Mouse (Mus musculus) heart, embryonic 11.5 days (tissue): ENCODE data around the gene Phf23. TPM values are rescaled to one million over a fixed set of nuclear protein-coding genes. Genes with fewer than 3 reads are reported as not detected.
A peak's percentile ranks its signal among the peaks of the same experiment; 100 is the strongest.

Source experiments
- ATAC-seq: fragments of 200-750 bp; cut with Nextera tagmentation; replicated peaks from 2 replicates; pipeline ENCODE4 v1.8.0; 2017; ENCODE audit warnings: moderate library complexity; ENCODE audit not compliant: insufficient number of reproducible peaks, low FRiP score, low TSS enrichment
- H3K27ac ChIP-seq: fragments of 300-500 bp; sonication (generic); 2 replicates; pipeline ENCODE4 v1.5.1; 2014; ENCODE audit warnings: mild to moderate bottlenecking, low read depth, low read length
- H3K27me3 ChIP-seq: fragments of 300-500 bp; sonication (generic); 2 replicates; pipeline ENCODE4 v1.6.1; 2014; ENCODE audit warnings: mild to moderate bottlenecking, low read length, mixed read lengths; ENCODE audit not compliant: control insufficient read depth, insufficient read depth
- H3K36me3 ChIP-seq: fragments of 300-500 bp; sonication (generic); 2 replicates; pipeline ENCODE4 v1.6.1; 2014; ENCODE audit warnings: mild to moderate bottlenecking, low read length, moderate library complexity, mixed read lengths; ENCODE audit not compliant: control insufficient read depth, insufficient read depth
- H3K4me1 ChIP-seq: fragments of 300-500 bp; sonication (generic); 2 replicates; pipeline ENCODE4 v1.6.1; 2014; ENCODE audit warnings: low read length; ENCODE audit not compliant: control insufficient read depth, insufficient read depth
- H3K4me2 ChIP-seq: fragments of 300-500 bp; sonication (generic); 2 replicates; pipeline ENCODE4 v1.6.1; 2014; ENCODE audit warnings: mild to moderate bottlenecking, moderate library complexity
- H3K4me3 ChIP-seq: fragments of 300-500 bp; sonication (generic); 2 replicates; pipeline ENCODE4 v1.5.1; 2014; ENCODE audit warnings: low read depth, low read length
- H3K9ac ChIP-seq: fragments of 300-500 bp; sonication (generic); 2 replicates; pipeline ENCODE4 v1.6.1; 2014; ENCODE audit warnings: mild to moderate bottlenecking, low read depth, low read length, moderate library complexity
- H3K9me3 ChIP-seq: fragments of 300-500 bp; sonication (generic); replicated peaks from 2 replicates; pipeline ENCODE4 v1.6.1; 2016; ENCODE audit warnings: low read length; ENCODE audit not compliant: control insufficient read depth
- WGBS: fragments of 180-500 bp; shearing (Covaris S2); extraction: QIAGEN DNeasy Blood & Tissue Kit; methylation state at CpG from one replicate; pipeline ENCODE4 v1.1.7; 2014; ENCODE audit not compliant: insufficient replicate concordance; 5-methylcytosine and 5-hydroxymethylcytosine counted together
- polyA plus RNA-seq: library from polyadenylated mRNA; unstranded; fragments of >200 nt; fragmentation: Nextera tagmentation; extraction: Ambion mirVana; gene quantifications from 2 replicates; pipeline ENCODE4 v1.2.1, GENCODE M21; 2014

Gene Phf23
- polyA plus RNA-seq, 1 experiment from 2014 or later = 29.9 TPM

DNA sequence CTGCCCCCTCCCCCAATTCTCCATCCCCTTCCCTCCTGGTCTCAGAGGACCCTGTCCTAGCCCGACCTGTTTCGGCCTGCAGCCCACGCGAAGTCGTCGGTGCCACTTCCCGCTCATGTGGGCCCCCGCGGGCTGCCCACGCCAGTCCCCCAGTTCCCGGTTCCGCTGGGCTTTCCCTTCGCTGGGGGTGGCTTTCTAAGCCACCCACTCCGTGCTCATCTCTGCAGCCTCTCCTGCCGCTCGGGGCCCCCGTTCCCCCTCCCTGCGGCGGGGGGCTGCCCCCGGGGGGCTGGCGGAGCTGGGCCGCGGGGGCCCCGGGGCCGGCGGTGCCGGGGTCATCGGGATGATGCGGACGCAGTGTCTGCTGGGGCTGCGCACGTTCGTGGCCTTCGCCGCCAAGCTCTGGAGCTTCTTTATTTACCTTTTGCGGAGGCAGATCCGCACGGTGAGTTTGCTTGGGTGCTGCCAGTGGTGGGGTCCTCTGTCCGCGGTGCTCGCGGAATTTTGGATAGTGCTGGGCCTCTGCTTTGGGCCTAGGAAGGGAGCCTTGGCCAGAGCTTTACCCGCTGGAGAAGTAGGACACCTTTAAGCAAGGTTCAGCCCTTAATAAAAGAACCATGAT is 14.3 kb upstream of the Phf23 start, which contains the start of gene Ctdnep1:
TSS of gene Ctdnep1 (plus strand) at position 16 of the 622 bp plus-strand sequence.
- Histone ChIP-seq H3K4me2 (peak within 1 kb of the TSS; percentile 97), H3K27me3 (no peaks in the 10 kb centered on the region), H3K36me3 (peaks cover 19% of the 10 kb centered on the region), H3K4me1 (peaks cover 20% of the 10 kb centered on the region), H3K9ac (peak within 1 kb of the TSS; percentile 99), H3K4me3 (peak within 1 kb of the TSS; percentile 100), H3K9me3 (no peaks in the 10 kb centered on the region), H3K27ac (peak within 1 kb of the TSS; percentile 99)
- 0% methylated on average over 35 of the region's 43 CpGs for WGBS
- ATAC-seq = no peak

DNA sequence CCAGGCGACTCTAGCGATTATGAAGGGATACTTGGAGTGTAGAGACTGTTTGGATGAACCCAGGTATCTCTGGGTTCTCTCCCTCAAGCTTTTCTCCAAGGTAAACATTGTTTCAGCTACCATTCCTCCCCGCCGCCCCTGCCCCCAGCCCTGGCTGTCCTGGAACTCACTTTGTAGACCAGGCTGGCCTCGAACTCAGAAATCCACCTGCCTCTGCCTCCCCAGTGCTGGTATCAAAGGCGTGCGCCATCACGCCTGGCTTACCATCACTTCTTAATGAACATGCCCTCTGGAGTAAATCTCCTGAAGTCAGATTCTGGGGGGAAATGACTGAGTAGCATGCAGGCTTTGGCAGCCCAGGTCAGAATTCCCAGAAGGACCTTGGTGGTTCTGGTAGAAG is 13.4 kb upstream of the Phf23 start, which contains the start of gene Elp5:
TSS of gene Elp5 (minus strand) at position 293 of the 400 bp plus-strand sequence.
- 51% methylated on average over 8 of the region's 8 CpGs for WGBS
- H3K4me2 ChIP-seq = peak within 1 kb of the TSS; percentile 97
- peak within 1 kb of the TSS; percentile 99 for H3K9ac ChIP-seq
- H3K4me3 ChIP-seq = peak within 1 kb of the TSS; percentile 100
- no peak for ATAC-seq
- H3K9me3 ChIP-seq = no peaks in the 10 kb centered on the region
- no peaks in the 10 kb centered on the region for H3K27me3 ChIP-seq
- peak within 1 kb of the TSS; percentile 99 for H3K27ac ChIP-seq
- peaks cover 20% of the 10 kb centered on the region for H3K4me1 ChIP-seq
- peaks cover 21% of the 10 kb centered on the region for H3K36me3 ChIP-seq

DNA sequence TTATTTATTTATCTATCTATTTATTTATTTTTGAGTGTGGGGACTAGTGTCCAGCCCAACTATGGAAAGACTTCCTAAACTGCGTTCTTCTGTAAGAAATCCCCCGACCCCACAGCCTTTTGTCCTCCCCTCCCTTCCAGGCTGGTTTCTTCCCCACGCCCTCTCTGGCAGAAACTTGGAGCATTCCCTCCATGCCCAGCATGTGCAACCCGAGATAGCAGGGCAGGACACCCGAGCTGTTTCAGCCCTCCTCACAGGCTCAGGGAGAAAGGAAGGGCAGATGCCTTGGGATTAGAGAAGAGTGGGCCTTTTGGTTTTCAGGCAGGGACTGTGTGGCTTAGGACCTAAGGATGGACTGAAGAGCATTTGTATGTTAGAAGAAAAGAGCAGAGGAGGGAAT is 12.7 kb upstream of the Phf23 start:
- Histone ChIP-seq H3K36me3 (peaks cover 19% of the 10 kb centered on the region), H3K4me3 (peak overlapping the region; percentile 100), H3K9me3 (no peaks in the 10 kb centered on the region), H3K4me1 (peaks cover 20% of the 10 kb centered on the region), H3K27me3 (no peaks in the 10 kb centered on the region), H3K27ac (peak overlapping the region; percentile 52; the same call in 1 of the 2 replicates), H3K9ac (peak overlapping the region; percentile 4), H3K4me2 (peak overlapping the region; percentile 97)
- ATAC-seq = no peak
- 27% methylated on average over 5 of the region's 5 CpGs for WGBS

DNA sequence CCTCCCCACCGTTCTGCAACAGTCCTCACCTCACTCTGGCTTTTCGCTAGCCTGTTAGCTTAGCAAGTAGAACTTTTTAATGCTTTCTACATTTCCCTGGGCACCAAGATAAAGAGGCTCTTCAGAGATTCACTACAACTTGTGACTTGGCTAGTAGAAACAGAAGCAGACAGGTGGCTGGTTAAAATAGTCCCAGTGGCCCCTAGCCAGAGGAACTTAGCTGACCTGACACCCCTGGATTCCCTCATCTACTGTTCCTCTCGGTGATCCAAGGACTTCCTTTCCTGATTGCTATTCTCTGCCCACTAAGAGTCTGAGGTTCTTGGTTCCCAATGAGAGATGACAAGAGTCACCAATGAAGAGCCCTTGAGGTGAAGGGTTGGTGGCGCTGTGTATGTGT is 12.2 kb upstream of the Phf23 start:
- Histone ChIP-seq H3K27me3 (no peaks in the 10 kb centered on the region), H3K4me2 (peak overlapping the region; percentile 97), H3K9ac (peak overlapping the region; percentile 4), H3K4me1 (peaks cover 20% of the 10 kb centered on the region), H3K27ac (peak overlapping the region; percentile 52; the same call in 1 of the 2 replicates), H3K4me3 (peak overlapping the region; percentile 100; the same call in 1 of the 2 replicates), H3K36me3 (peaks cover 24% of the 10 kb centered on the region), H3K9me3 (no peaks in the 10 kb centered on the region)
- WGBS = 78% methylated on average over 4 of the region's 4 CpGs
- no peak for ATAC-seq

DNA sequence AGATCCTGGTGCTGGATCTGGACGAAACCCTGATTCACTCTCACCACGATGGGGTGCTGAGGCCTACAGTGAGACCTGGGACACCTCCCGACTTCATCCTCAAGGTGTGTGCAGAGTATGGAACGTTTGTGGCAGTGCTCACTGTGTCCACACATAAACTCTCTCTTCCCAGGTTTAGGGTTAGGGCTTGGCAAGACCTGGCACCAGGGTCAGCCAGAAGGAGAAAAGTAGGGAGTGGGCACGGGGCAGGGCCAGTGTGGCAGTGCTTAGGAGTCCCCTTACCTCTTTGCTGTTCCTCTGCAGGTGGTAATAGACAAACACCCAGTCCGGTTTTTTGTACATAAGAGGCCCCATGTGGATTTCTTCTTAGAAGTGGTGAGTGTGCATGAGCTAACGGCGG is 11.1 kb upstream of the Phf23 start:
- H3K27me3 ChIP-seq = no peaks in the 10 kb centered on the region
- peaks cover 18% of the 10 kb centered on the region for H3K4me1 ChIP-seq
- H3K9ac ChIP-seq = no peak overlapping the region
- no peak for ATAC-seq
- H3K4me3 ChIP-seq = no peak overlapping the region
- H3K36me3 ChIP-seq = peaks cover 24% of the 10 kb centered on the region
- no peak overlapping the region for H3K27ac ChIP-seq
- no peaks in the 10 kb centered on the region for H3K9me3 ChIP-seq
- 93% methylated on average over 8 of the region's 8 CpGs for WGBS
- no peak overlapping the region for H3K4me2 ChIP-seq

DNA sequence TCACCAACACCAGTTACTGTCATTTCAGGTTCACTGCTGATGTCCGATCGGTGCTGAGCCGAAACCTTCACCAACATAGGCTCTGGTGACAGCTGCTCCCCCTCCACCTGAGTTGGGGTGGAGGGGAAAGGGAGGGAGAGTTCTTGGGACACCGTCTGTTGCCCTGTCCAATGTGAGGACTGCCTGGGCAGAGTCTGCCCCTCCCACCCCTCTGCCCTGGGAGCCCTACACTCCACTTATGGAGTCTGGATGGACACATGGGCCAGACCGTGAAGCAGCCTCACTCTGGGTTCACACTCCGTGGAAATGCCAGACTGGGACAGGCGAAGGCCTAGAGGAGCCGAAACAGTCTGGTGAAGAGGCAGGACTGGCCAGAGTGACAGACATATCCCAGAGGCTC is 5.6 kb upstream of the Phf23 start:
- H3K4me2 ChIP-seq = no peak overlapping the region
- ATAC-seq = no peak
- no peaks in the 10 kb centered on the region for H3K9me3 ChIP-seq
- peak overlapping the region; percentile 94 for H3K27ac ChIP-seq
- no peak overlapping the region; the same call in 1 of the 2 replicates for H3K9ac ChIP-seq
- H3K4me3 ChIP-seq = no peak overlapping the region
- no peaks in the 10 kb centered on the region for H3K27me3 ChIP-seq
- H3K4me1 ChIP-seq = peaks cover 8% of the 10 kb centered on the region; the same call in 1 of the 2 replicates
- peaks cover 26% of the 10 kb centered on the region for H3K36me3 ChIP-seq
- 83% methylated on average over 8 of the region's 8 CpGs for WGBS

DNA sequence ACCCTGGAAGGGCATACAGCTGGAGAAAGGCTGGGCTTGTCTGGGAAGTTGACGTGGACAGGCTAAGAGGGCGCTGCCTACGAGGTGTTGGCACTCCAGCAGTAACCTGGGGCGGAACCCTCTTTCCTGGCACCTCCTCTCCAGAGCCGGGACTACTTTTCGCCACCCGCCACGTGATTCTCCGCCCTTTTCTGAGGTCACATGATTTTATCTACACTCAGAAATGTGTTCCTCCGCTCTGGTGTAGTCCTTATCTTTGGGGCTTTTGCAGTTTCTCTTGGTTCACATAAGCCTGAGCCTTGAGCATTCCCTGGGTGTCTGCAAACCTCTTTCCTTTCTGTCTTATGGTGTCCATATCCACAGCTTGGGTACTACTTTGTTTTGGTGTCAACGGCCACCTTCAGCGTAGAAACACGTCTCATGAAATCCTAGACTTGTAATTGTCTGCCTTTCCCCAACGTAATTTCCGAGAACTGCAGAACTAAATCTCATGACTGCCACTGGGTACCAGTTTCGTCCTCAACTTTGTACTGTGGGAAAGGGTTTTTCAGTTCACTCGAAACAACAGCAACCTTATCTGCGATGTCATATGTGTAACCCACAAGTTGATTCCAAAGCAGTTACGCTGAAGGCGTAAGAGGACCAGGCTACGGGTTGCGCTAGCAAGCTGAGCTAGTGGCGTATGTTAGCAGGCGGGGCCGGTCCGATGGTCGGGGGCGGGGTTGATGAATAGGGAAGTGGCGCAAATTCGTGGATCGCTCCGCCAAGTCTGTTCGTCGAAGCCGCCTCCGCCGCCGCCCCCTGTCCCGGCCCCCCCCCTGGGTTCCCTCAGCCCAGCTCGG is 4.5 kb upstream of the Phf23 start, which contains the start of gene Gabarap:
TSS of gene Gabarap (plus strand) at position 294 of the 842 bp plus-strand sequence.
- peak within 1 kb of the TSS; percentile 92 for H3K9ac ChIP-seq
- peak; percentile 71 for ATAC-seq
- H3K9me3 ChIP-seq = no peaks in the 10 kb centered on the region
- H3K27ac ChIP-seq = peak within 1 kb of the TSS; percentile 94
- peak within 1 kb of the TSS; percentile 84 for H3K4me2 ChIP-seq
- H3K27me3 ChIP-seq = no peaks in the 10 kb centered on the region
- H3K36me3 ChIP-seq = peaks cover 20% of the 10 kb centered on the region
- H3K4me3 ChIP-seq = peak within 1 kb of the TSS; percentile 87
- peaks cover 8% of the 10 kb centered on the region; the same call in 1 of the 2 replicates for H3K4me1 ChIP-seq
- under 1% methylated on average over 40 of the region's 40 CpGs for WGBS

DNA sequence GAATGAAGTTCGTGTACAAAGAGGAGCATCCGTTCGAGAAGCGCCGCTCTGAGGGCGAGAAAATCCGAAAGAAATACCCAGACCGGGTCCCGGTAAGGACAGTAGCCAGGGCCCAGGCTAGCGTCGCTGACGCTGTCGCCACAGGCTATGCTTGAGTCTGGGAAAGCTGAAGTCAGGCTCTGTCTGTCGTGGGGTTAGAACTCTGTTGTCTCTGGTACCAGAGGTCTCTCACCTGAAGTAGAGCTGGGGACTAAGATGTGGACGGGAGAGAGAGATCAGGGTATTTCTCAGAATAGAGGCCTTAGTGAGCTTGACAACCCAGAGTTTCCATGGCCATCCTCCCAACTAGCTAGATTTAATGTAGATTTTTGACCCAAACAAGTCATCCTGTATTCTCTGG is 3.9 kb upstream of the Phf23 start:
- Histone ChIP-seq H3K9ac (peak overlapping the region; percentile 92), H3K27me3 (no peaks in the 10 kb centered on the region), H3K36me3 (peaks cover 16% of the 10 kb centered on the region), H3K9me3 (no peaks in the 10 kb centered on the region), H3K4me1 (peaks cover 8% of the 10 kb centered on the region; the same call in 1 of the 2 replicates), H3K27ac (peak overlapping the region; percentile 94), H3K4me3 (peak overlapping the region; percentile 87), H3K4me2 (peak overlapping the region; percentile 84)
- no peak for ATAC-seq
- WGBS = under 1% methylated on average over 15 of the region's 15 CpGs
